Comparison of ENCODE assay signal across 11 mouse cellular contexts in genomic region chr11:90025891-90026801, GRCm38 (mm10). TPM values are rescaled to one million over a fixed set of nuclear protein-coding genes. Genes with fewer than 3 reads are reported as not detected.
DNase-seq lines count a peak whose midpoint lies in the region; ATAC-seq and TF ChIP-seq lines count a peak whose summit lies in the region.
"Had no signal": no experiment of that assay in that cellular context is flagged by ENCODE, and none has a peak within 500 bp of the region (broad histone marks: within the 10 kb centered on the region; RNA-seq: fewer than 3 reads in every experiment).

No protein-coding gene starts in this region.

- no peaks in the 10 kb centered on the region for H3K9me3 ChIP-seq in midbrain, embryonic 11.5 days (ENCODE audit: control insufficient read depth, low read length)
- H3K9me3 ChIP-seq in midbrain, embryonic 15.5 days, result no peaks in the 10 kb centered on the region

- no peak overlapping the region for H3K9ac ChIP-seq in midbrain, embryonic 11.5 days (ENCODE audit: low read length)
- H3K9ac ChIP-seq in midbrain, embryonic 15.5 days, result no peak overlapping the region

- no peak overlapping the region for H3K4me3 ChIP-seq in midbrain, embryonic 11.5 days (ENCODE audit: low read depth, low read length)
- H3K4me3 ChIP-seq in midbrain, embryonic 15.5 days, result no peak overlapping the region
- H3K4me3 ChIP-seq in cerebellum, adult 2 months (replicated peaks; ENCODE audit: insufficient read depth, low read depth, low read length), result no peak overlapping the region
- H3K4me3 ChIP-seq: erythroblast, embryonic 14.5 days had no signal

- no peaks in the 10 kb centered on the region for H3K36me3 ChIP-seq in midbrain, embryonic 11.5 days (ENCODE audit: control insufficient read depth, insufficient read depth, low read length)
- no peaks in the 10 kb centered on the region for H3K36me3 ChIP-seq in midbrain, embryonic 15.5 days (replicated peaks)

- H3K27ac ChIP-seq in midbrain, embryonic 11.5 days (ENCODE audit: low read depth, low read length), result no peak overlapping the region
- no peak overlapping the region for H3K27ac ChIP-seq in midbrain, embryonic 15.5 days
- no peak overlapping the region for H3K27ac ChIP-seq in cerebellum, adult 2 months (ENCODE audit: insufficient read depth, low read length)
- H3K27ac ChIP-seq: macrophage had no signal

- peaks cover 4% of the 10 kb centered on the region; the same call in 1 of the 2 replicates for H3K27me3 ChIP-seq in midbrain, embryonic 11.5 days (ENCODE audit: control insufficient read depth, insufficient read depth, low read length)
- H3K27me3 ChIP-seq in midbrain, embryonic 15.5 days (replicated peaks), result peaks cover 8% of the 10 kb centered on the region; the same call in 1 of the 2 replicates
- no peaks in the 10 kb centered on the region; the same call in 1 of the 2 replicates for H3K27me3 ChIP-seq in cerebellum, adult 2 months (ENCODE audit: control insufficient read depth, insufficient read depth, low read length)

- ATAC-seq in midbrain, embryonic 11.5 days (ENCODE audit: low FRiP score), result no peak
- ATAC-seq in midbrain, embryonic 15.5 days (replicated peaks), result no peak

- 66% methylated on average over 14 of the region's 14 CpGs for WGBS in midbrain, embryonic 11.5 days
- 66% methylated on average over 14 of the region's 14 CpGs for WGBS in midbrain, embryonic 15.5 days
- WGBS in cerebellum, adult 2 months, result 23% methylated on average over 14 of the region's 14 CpGs

- DNase-seq in gastrocnemius, postnatal 25 days, result peak; percentile 47
- no peak for DNase-seq in gastrocnemius, postnatal 4 days (ENCODE audit: low spot score in 2 of 2)
- DNase-seq in midbrain, embryonic 11.5 days (ENCODE audit: low spot score, missing footprints), result peak; percentile 86
- DNase-seq in kidney, postnatal 14 days, result peak; percentile 46
- DNase-seq in thymus, postnatal 36 days, result no peak
- DNase-seq in adipocyte (ENCODE audit: low spot score), result no peak
- DNase-seq in cerebellum, adult 2 months, result no peak

- TF ChIP-seq CTCF in cerebellum, adult 2 months (IDR thresholded peaks at IDR 0.05; ENCODE audit: borderline replicate concordance, insufficient read depth, low read depth, low read length), result no peak

- no peak overlapping the region for H3K4me2 ChIP-seq in midbrain, embryonic 11.5 days
- H3K4me2 ChIP-seq in midbrain, embryonic 15.5 days, result no peak overlapping the region

- H3K4me1 ChIP-seq in midbrain, embryonic 11.5 days (ENCODE audit: control insufficient read depth, insufficient read depth, low read length), result no peaks in the 10 kb centered on the region
- peaks cover 13% of the 10 kb centered on the region for H3K4me1 ChIP-seq in midbrain, embryonic 15.5 days
- peaks cover 3% of the 10 kb centered on the region; the same call in 1 of the 2 replicates for H3K4me1 ChIP-seq in cerebellum, adult 2 months (ENCODE audit: control insufficient read depth, insufficient read depth, low read length)

- TF ChIP-seq POLR2A in cerebellum, adult 2 months (IDR thresholded peaks at IDR 0.05; ENCODE audit: borderline replicate concordance, insufficient read depth, low read length), result no peak

RNA-seq across cellular contexts. Expression of gene Tmem100, which starts 4.0 kb away (rescaled TPM):
- total RNA-seq in gastrocnemius, postnatal 25 days (2021), result 10 to 100 TPM in 1 of 2 experiments, 1 to 10 TPM in 1; 6.9 to 15.7 TPM
- total RNA-seq in gastrocnemius, postnatal 4 days (2021), result 10 to 100 TPM; 20.2 to 30.9 TPM
- polyA plus RNA-seq in midbrain, embryonic 11.5 days (2014; fragmentation: Nextera tagmentation; extraction: Ambion mirVana), result 6.1 and 6.3 TPM in 2 replicates
- polyA plus RNA-seq in midbrain, embryonic 15.5 days (2015; fragmentation: Nextera tagmentation; extraction: Ambion mirVana), result 7.8 and 8.8 TPM in 2 replicates
- 8.1 and 9.2 TPM in 2 replicates for polyA plus RNA-seq in cerebellum, adult 2 months (2012; rRNA removed)
- polyA plus RNA-seq: C2C12; erythroblast, embryonic 14.5 days; macrophage had no signal

RNA-seq across cellular contexts. Expression of gene Pctp, which starts 23.5 kb away (rescaled TPM):
- total RNA-seq in gastrocnemius, postnatal 25 days (2021), result 1 to 10 TPM; 2.2 to 2.9 TPM
- 1 to 10 TPM; 2.6 to 3.1 TPM for total RNA-seq in gastrocnemius, postnatal 4 days (2021)
- polyA plus RNA-seq in midbrain, embryonic 11.5 days (2014; fragmentation: Nextera tagmentation; extraction: Ambion mirVana), result 7.7 and 8.3 TPM in 2 replicates
- polyA plus RNA-seq in midbrain, embryonic 15.5 days (2015; fragmentation: Nextera tagmentation; extraction: Ambion mirVana), result 1.4 and 1.7 TPM in 2 replicates
- polyA plus RNA-seq in cerebellum, adult 2 months (2012; rRNA removed), result 2.8 and 2.9 TPM in 2 replicates

Comparison
In these comparisons a context has a peak if more than half of its experiments do, and no peak if none do; other contexts are left out.
1. DNase-seq: peak in gastrocnemius, postnatal 25 days (single experiment), midbrain, embryonic 11.5 days (single experiment) and kidney, postnatal 14 days (single experiment); none in gastrocnemius, postnatal 4 days (0 of 2), thymus, postnatal 36 days (0 of 2), adipocyte (single experiment) and cerebellum, adult 2 months (0 of 2).